Mouse (Mus musculus) hindbrain, postnatal 0 days (tissue): ENCODE measurements at regions not wholly inside any gene's neighbourhood (a gene's known extent, or its start where the extent isn't known, plus 50 kb on each side); places are given as distances from the start of the nearest gene placed in this dataset.

Experiments
- ATAC-seq: fragments of 200-750 bp; cut with Nextera tagmentation; 2 replicates; pipeline ENCODE4 v1.8.0; 2017; ENCODE audit warnings: mild to moderate bottlenecking, moderate TSS enrichment, moderate library complexity
- DNase-seq: peaks from one replicate; pipeline ENCODE4 v3.0.0-alpha.2; 2015; ENCODE audit warnings: low spot score
- H3K27ac ChIP-seq: fragments of 300-500 bp; sonication (generic); 2 replicates; pipeline ENCODE4 v1.5.1; 2014; ENCODE audit warnings: mild to moderate bottlenecking
- H3K27me3 ChIP-seq: fragments of 300-500 bp; sonication (generic); 2 replicates; pipeline ENCODE4 v1.6.1; 2014; ENCODE audit warnings: low read length, mixed read lengths; ENCODE audit not compliant: insufficient read depth
- H3K36me3 ChIP-seq: fragments of 300-500 bp; sonication (generic); 2 replicates; pipeline ENCODE4 v1.6.1; 2014; ENCODE audit warnings: low read length, mixed read lengths; ENCODE audit not compliant: insufficient read depth
- H3K4me1 ChIP-seq: fragments of 300-500 bp; sonication (generic); 2 replicates; pipeline ENCODE4 v1.6.1; 2014; ENCODE audit warnings: antibody characterized with exemption, low read length, mixed read lengths; ENCODE audit not compliant: insufficient read depth
- H3K4me2 ChIP-seq: fragments of 300-500 bp; sonication (generic); 2 replicates; pipeline ENCODE4 v1.6.1; 2014; ENCODE audit warnings: low read depth, mild to moderate bottlenecking, low read length, moderate library complexity, mixed read lengths
- H3K4me3 ChIP-seq: fragments of 300-500 bp; sonication (generic); 2 replicates; pipeline ENCODE4 v1.5.1; 2014; ENCODE audit warnings: low read length
- H3K9ac ChIP-seq: fragments of 300-500 bp; sonication (generic); replicated peaks from 2 replicates; pipeline ENCODE4 v1.6.1; 2014; ENCODE audit warnings: mild to moderate bottlenecking, low read length, moderate library complexity, mixed read lengths
- H3K9me3 ChIP-seq: fragments of 300-500 bp; sonication (generic); 2 replicates; pipeline ENCODE4 v1.6.1; 2016; ENCODE audit warnings: low read length, mixed read lengths
- CTCF ChIP-seq: IDR thresholded peaks from 2 replicates; pipeline ENCODE4 v1.5.1; 2016; ENCODE audit warnings: antibody characterized with exemption, control low read depth, low read depth
- WGBS: fragments of 180-500 bp; shearing (Covaris S2); extraction: QIAGEN DNeasy Blood & Tissue Kit; methylation state at CpG from one replicate; pipeline ENCODE4 v1.1.7; 2014; 5-methylcytosine and 5-hydroxymethylcytosine counted together

- H3K4me1 ChIP-seq = no peaks in the 10 kb centered on the region
- TF ChIP-seq CTCF = no peak
- no peaks in the 10 kb centered on the region for H3K27me3 ChIP-seq
- H3K9ac ChIP-seq = no peak overlapping the region
- H3K4me3 ChIP-seq = no peak overlapping the region
- no peaks in the 10 kb centered on the region for H3K9me3 ChIP-seq
- no peaks in the 10 kb centered on the region for H3K36me3 ChIP-seq
- H3K27ac ChIP-seq = no peak overlapping the region
- WGBS = 77% methylated on average over 1 of the region's 1 CpGs
- DNase-seq (no peak), ATAC-seq (no peak)
- H3K4me2 ChIP-seq = no peak overlapping the region
These were observed 99.6 kb downstream of the Lyplal1 start for GRCm38 (mm10) chr1:186017547-186017946.

GRCm38 (mm10) chr1:186019511-186019910 lies 97.6 kb downstream of the Lyplal1 start:
- H3K4me3 ChIP-seq = no peak overlapping the region
- no peaks in the 10 kb centered on the region for H3K27me3 ChIP-seq
- WGBS = 60% methylated on average over 5 of the region's 5 CpGs
- no peak overlapping the region for H3K27ac ChIP-seq
- no peak overlapping the region for H3K9ac ChIP-seq
- TF ChIP-seq CTCF = no peak
- H3K36me3 ChIP-seq = no peaks in the 10 kb centered on the region
- DNase-seq = peak; percentile 18
- no peak for ATAC-seq
- no peaks in the 10 kb centered on the region for H3K4me1 ChIP-seq
- no peak overlapping the region for H3K4me2 ChIP-seq
- H3K9me3 ChIP-seq = no peaks in the 10 kb centered on the region

DNA sequence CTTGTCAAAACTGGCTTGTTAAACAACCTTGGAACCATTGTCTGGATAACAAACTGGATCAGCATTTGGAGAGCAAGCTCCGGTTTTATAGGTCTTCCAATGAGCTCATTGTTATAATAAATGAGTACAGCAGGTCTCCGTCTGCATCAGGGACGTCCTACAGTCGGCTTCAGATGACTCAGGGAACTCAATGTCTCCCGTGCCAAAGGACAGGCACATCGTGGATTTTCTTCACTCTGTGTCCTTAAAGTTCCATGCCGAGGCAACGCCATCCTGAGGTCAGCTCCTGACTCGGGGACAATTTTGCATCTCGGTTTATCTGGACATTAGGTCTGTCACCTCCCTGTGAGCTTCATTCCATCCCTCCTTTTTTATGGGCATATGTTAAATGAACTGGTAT lies 85.2 kb downstream of the Lyplal1 start:
- ATAC-seq (no peak), DNase-seq (no peak)
- H3K27me3 ChIP-seq = no peaks in the 10 kb centered on the region
- H3K9ac ChIP-seq = no peak overlapping the region
- H3K9me3 ChIP-seq = no peaks in the 10 kb centered on the region
- no peak overlapping the region for H3K4me3 ChIP-seq
- H3K36me3 ChIP-seq = no peaks in the 10 kb centered on the region
- H3K4me2 ChIP-seq = no peak overlapping the region
- TF ChIP-seq CTCF = no peak
- H3K27ac ChIP-seq = no peak overlapping the region
- WGBS = 70% methylated on average over 10 of the region's 10 CpGs
- H3K4me1 ChIP-seq = no peaks in the 10 kb centered on the region

DNA sequence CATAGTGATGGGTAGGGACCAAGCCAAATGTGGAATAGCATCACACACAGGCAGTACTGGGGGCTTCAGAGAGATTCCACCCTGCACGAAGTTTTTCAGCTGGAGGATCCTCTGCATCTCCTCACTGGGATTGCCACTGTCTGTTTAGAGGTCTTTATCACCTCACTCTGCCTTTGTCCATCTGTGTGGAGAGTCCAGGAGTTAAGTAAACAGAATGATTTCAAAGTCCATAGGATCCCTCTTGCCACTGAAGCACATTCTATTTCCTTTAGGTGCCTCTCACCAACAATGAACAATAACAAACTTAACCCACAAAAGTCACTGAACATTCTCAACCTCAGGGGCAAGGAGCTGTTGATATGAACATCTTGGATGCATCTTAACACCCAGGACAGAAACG lies 82.7 kb downstream of the Lyplal1 start:
- TF ChIP-seq CTCF = no peak
- H3K4me3 ChIP-seq = no peak overlapping the region
- no peak overlapping the region for H3K4me2 ChIP-seq
- no peaks in the 10 kb centered on the region for H3K27me3 ChIP-seq
- no peaks in the 10 kb centered on the region for H3K4me1 ChIP-seq
- no peak overlapping the region for H3K27ac ChIP-seq
- no peak for ATAC-seq
- no peaks in the 10 kb centered on the region for H3K36me3 ChIP-seq
- 70% methylated on average over 2 of the region's 2 CpGs for WGBS
- no peaks in the 10 kb centered on the region for H3K9me3 ChIP-seq
- DNase-seq = no peak
- no peak overlapping the region for H3K9ac ChIP-seq
